Mouse (Mus musculus) liver, embryonic 14.5 days (tissue): ENCODE data around the gene Fcrlb. TPM values are rescaled to one million over a fixed set of nuclear protein-coding genes. Genes with fewer than 3 reads are reported as not detected.

Source experiments
- ATAC-seq: fragments of 200-750 bp; cut with Nextera tagmentation; 2 replicates; pipeline ENCODE4 v1.8.0; 2017; ENCODE audit warnings: moderate number of reproducible peaks, mild to moderate bottlenecking, moderate library complexity; ENCODE audit not compliant: insufficient read depth
- DNase-seq, 3 experiments: peaks; one replicate each; pipeline ENCODE4 v3.0.0-alpha.2; 2012 to 2013; ENCODE audit warnings: low read depth in 3 of 3, low spot score in 3 of 3
- H3K27ac ChIP-seq: fragments of 300-500 bp; sonication (generic); 2 replicates; pipeline ENCODE4 v1.5.1; 2014; ENCODE audit warnings: moderate library complexity, mild to moderate bottlenecking, control low read depth, inconsistent platforms
- H3K27me3 ChIP-seq: fragments of 300-500 bp; sonication (generic); 2 replicates; pipeline ENCODE4 v1.6.1; 2014; ENCODE audit warnings: mild to moderate bottlenecking, low read length, moderate library complexity; ENCODE audit not compliant: control insufficient read depth, insufficient read depth
- H3K36me3 ChIP-seq: fragments of 300-500 bp; sonication (generic); replicated peaks from 2 replicates; pipeline ENCODE4 v1.6.1; 2014; ENCODE audit warnings: low read depth; ENCODE audit not compliant: control insufficient read depth, insufficient read depth
- H3K4me1 ChIP-seq, 2 experiments: fragments of 200-500 bp in 1 of 2; fragments of 300-500 bp in 1 of 2; sonication (generic) in 1 of 2; replicated peaks; 2 replicates each; pipeline ENCODE4 v1.6.1; 2012 to 2014; ENCODE audit warnings: antibody characterized with exemption in 1 of 2, inconsistent platforms in 1 of 2, low read length in 1 of 2; ENCODE audit not compliant: control insufficient read depth in 2 of 2, insufficient read depth in 2 of 2
- H3K4me2 ChIP-seq: fragments of 300-500 bp; sonication (generic); 2 replicates; pipeline ENCODE4 v1.6.1; 2014; ENCODE audit warnings: low read depth, mild to moderate bottlenecking, control low read depth, moderate library complexity
- H3K4me3 ChIP-seq, 2 experiments: fragments of 200-500 bp in 1 of 2; fragments of 300-500 bp in 1 of 2; sonication (generic) in 1 of 2; 2 replicates each; pipeline ENCODE4 v1.5.1; 2012 to 2014; ENCODE audit warnings: low read depth in 2 of 2, low read length in 2 of 2, mild to moderate bottlenecking in 2 of 2, control low read depth in 1 of 2, inconsistent platforms in 1 of 2, moderate library complexity in 1 of 2; ENCODE audit not compliant: insufficient read depth in 1 of 2
- H3K9ac ChIP-seq: fragments of 300-500 bp; sonication (generic); replicated peaks from 2 replicates; pipeline ENCODE4 v1.6.1; 2014; ENCODE audit warnings: mild to moderate bottlenecking, control low read depth, moderate library complexity
- H3K9me3 ChIP-seq: fragments of 300-500 bp; sonication (generic); 2 replicates; pipeline ENCODE4 v1.6.1; 2016; ENCODE audit warnings: low read length, mixed read lengths; ENCODE audit not compliant: control insufficient read depth
- CTCF ChIP-seq: IDR thresholded peaks from 2 replicates; pipeline ENCODE4 v1.5.1; 2016; ENCODE audit warnings: antibody characterized with exemption, low read depth, control low read depth
- EP300 ChIP-seq: IDR thresholded peaks from 2 replicates; pipeline ENCODE4 v1.6.1; 2016; ENCODE audit warnings: antibody characterized with exemption, low read depth
- WGBS: fragments of 180-500 bp; shearing (Covaris S2); extraction: QIAGEN DNeasy Blood & Tissue Kit; methylation state at CpG from one replicate; pipeline ENCODE4 v1.1.7; 2014; ENCODE audit not compliant: insufficient replicate concordance; 5-methylcytosine and 5-hydroxymethylcytosine counted together
- polyA plus RNA-seq, 2 experiments: library from polyadenylated mRNA; depleted of rRNA in 1 of 2; stranded (reverse) in 1 of 2; unstranded in 1 of 2; fragments of >200 nt; fragmentation: Nextera tagmentation in 1 of 2; extraction: Ambion mirVana in 1 of 2; gene quantifications; 2 replicates each; pipeline versions ENCODE4 v1.2.1 to v1.2.3; 2012 to 2014

Fcrlb gene
- polyA plus RNA-seq, 2 experiments = 0.03 TPM; not detected in 1

- Histone ChIP-seq H3K27ac (no peak overlapping the region), H3K27me3 (no peaks in the 10 kb centered on the region), H3K36me3 (no peaks in the 10 kb centered on the region), H3K9ac (no peak overlapping the region), H3K4me2 (no peak overlapping the region), H3K9me3 (no peaks in the 10 kb centered on the region), H3K4me3 (no peak overlapping the region), H3K4me1 (no peaks in the 10 kb centered on the region)
- ATAC-seq (no peak), DNase-seq (no peak)
- TF ChIP-seq EP300 (no peak), CTCF (no peak)
- 46% methylated on average over 2 of the region's 2 CpGs for WGBS
These were observed 21.6 kb upstream of the Fcrlb start for GRCm38 (mm10) chr1:170934383-170934782.

GRCm38 (mm10) chr1:170933940-170934339, 21.2 kb upstream of the Fcrlb start:
- no peak overlapping the region for H3K27ac ChIP-seq
- TF ChIP-seq EP300 = no peak
- no peak for TF ChIP-seq CTCF
- no peak overlapping the region for H3K9ac ChIP-seq
- ATAC-seq = no peak
- no peaks in the 10 kb centered on the region for H3K36me3 ChIP-seq
- H3K27me3 ChIP-seq = no peaks in the 10 kb centered on the region
- no peaks in the 10 kb centered on the region for H3K9me3 ChIP-seq
- WGBS = 44% methylated on average over 1 of the region's 1 CpGs
- no peak for DNase-seq
- no peak overlapping the region for H3K4me2 ChIP-seq
- no peaks in the 10 kb centered on the region for H3K4me1 ChIP-seq
- H3K4me3 ChIP-seq = no peak overlapping the region

GRCm38 (mm10) chr1:170933386-170933920, 20.7 kb upstream of the Fcrlb start:
- H3K4me1 ChIP-seq = no peaks in the 10 kb centered on the region
- TF ChIP-seq EP300 (no peak), CTCF (no peak)
- H3K9me3 ChIP-seq = no peaks in the 10 kb centered on the region
- ATAC-seq (no peak), DNase-seq (no peak)
- H3K36me3 ChIP-seq = no peaks in the 10 kb centered on the region
- no peak overlapping the region for H3K27ac ChIP-seq
- WGBS = 60% methylated on average over 6 of the region's 6 CpGs
- no peaks in the 10 kb centered on the region for H3K27me3 ChIP-seq
- no peak overlapping the region for H3K9ac ChIP-seq
- H3K4me3 ChIP-seq = no peak overlapping the region
- H3K4me2 ChIP-seq = no peak overlapping the region

GRCm38 (mm10) chr1:170932043-170932442, 19.3 kb upstream of the Fcrlb start:
- H3K4me3 ChIP-seq = no peak overlapping the region
- WGBS = 34% methylated on average over 3 of the region's 3 CpGs
- ATAC-seq (no peak), DNase-seq (no peak)
- no peaks in the 10 kb centered on the region for H3K4me1 ChIP-seq
- TF ChIP-seq EP300 (no peak), CTCF (no peak)
- H3K9ac ChIP-seq = no peak overlapping the region
- H3K4me2 ChIP-seq = no peak overlapping the region
- no peak overlapping the region for H3K27ac ChIP-seq
- no peaks in the 10 kb centered on the region for H3K27me3 ChIP-seq
- H3K9me3 ChIP-seq = no peaks in the 10 kb centered on the region
- H3K36me3 ChIP-seq = no peaks in the 10 kb centered on the region

- no peak for ATAC-seq
- Histone ChIP-seq H3K36me3 (no peaks in the 10 kb centered on the region), H3K27ac (no peak overlapping the region), H3K4me2 (no peak overlapping the region), H3K9me3 (no peaks in the 10 kb centered on the region), H3K4me3 (no peak overlapping the region), H3K27me3 (no peaks in the 10 kb centered on the region), H3K9ac (no peak overlapping the region), H3K4me1 (0 out of 4 replicates have a peak, but pooled peaks cover 0 to 2% of the 10 kb centered on the region in 2 experiments)
- no peak for DNase-seq
- no peak for TF ChIP-seq CTCF
- TF ChIP-seq EP300 = no peak
- WGBS = 63% methylated on average over 4 of the region's 4 CpGs
These were observed 16.5 kb upstream of the Fcrlb start for GRCm38 (mm10) chr1:170929245-170929644.
